Mouse (Mus musculus): ENCODE measurements around the gene Spata31d1b. TPM values are rescaled to one million over a fixed set of nuclear protein-coding genes. Genes with fewer than 3 reads are reported as not detected.

Spata31d1b gene
- polyA plus RNA-seq, 1 experiment from 2014 or later: not detected

DNA sequence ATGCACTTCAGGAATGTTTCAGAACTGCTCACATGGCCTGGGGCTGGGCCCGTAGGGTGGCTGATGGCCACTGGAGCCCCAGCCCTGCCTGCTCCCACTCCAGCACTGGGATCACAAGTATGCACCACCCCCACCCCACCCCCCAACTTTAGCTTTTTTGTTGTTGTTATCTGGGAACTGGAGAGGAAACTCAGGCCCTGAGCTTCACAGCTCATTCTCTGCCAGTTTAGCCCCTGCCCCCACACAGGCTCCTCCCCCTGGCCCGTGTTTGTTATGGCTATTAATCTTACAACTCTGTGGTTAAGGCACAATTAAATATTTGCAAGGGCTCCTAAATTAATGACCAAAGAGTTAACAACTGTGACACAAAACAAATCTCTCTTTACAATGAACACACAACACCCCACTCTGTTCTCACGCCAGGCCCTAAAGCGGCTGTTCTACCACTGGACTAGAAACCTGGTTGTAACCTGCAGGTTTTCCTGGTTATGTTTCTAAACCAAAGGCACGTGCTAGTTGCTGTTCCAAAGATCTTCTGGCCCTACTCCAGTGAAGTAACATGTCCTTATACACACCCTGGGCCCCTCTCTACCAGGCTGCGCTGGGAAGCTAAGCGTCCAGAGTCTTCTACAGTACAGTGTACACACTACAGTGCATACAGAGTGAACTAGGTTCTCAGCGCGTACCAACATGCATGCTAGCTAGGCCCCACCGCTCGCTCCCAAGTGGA, 54.9 kb downstream of the Spata31d1b start:
- Histone ChIP-seq H3K4me2 (replicated peaks) (peak overlapping the region; percentile 80), H3K36me3 (peaks cover 21% of the 10 kb centered on the region), H3K4me1 (peaks cover 43% of the 10 kb centered on the region), H3K9ac (0 out of 2 replicates have a peak overlapping the region, but pooled peaks have one; percentile 35), H3K27ac (no peak overlapping the region; the same call in 1 of the 2 replicates), H3K27me3 (no peaks in the 10 kb centered on the region), H3K9me3 (no peaks in the 10 kb centered on the region), H3K4me3 (no peak overlapping the region)
- WGBS: 64% methylated on average over 11 of the region's 11 CpGs
- ATAC-seq (ENCODE audit: low FRiP score, low read depth): no peak

DNA sequence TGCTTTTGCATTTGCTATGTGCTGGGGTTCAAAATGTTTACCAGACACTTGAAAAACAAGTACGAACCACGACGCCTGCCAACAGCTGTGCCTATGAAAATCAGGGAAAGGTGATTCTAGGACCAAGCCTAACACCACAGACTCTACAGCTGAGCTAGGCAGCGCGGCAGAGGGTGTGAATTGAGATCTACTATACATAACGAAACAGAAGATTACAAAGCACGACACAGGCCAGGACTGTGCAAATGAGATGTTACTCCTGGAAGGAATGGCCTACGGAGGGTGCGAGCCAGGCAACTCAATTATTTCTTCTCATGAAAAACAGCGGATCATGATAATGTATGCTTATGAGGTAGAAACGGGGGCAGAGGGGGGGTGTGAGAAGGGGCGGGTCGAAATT, 56.4 kb downstream of the Spata31d1b start:
- 0 out of 2 replicates have a peak overlapping the region, but pooled peaks have one; percentile 98 for H3K27ac ChIP-seq
- 38% methylated on average over 13 of the region's 13 CpGs for WGBS
- no peaks in the 10 kb centered on the region for H3K27me3 ChIP-seq

More for the DNA sequence above, 56.4 kb downstream of the Spata31d1b start:
- no peaks in the 10 kb centered on the region for H3K9me3 ChIP-seq
- ATAC-seq (ENCODE audit: low FRiP score, low read depth): no peak
- H3K4me3 ChIP-seq: peak overlapping the region; percentile 86
- H3K9ac ChIP-seq: peak overlapping the region; percentile 90
- H3K4me2 ChIP-seq (replicated peaks): peak overlapping the region; percentile 80
- peaks cover 21% of the 10 kb centered on the region for H3K36me3 ChIP-seq
- H3K4me1 ChIP-seq: peaks cover 43% of the 10 kb centered on the region

Other genes starting within 250 kb of the Spata31d1b start
- 12.1 and 12.4 TPM in 2 replicates for gene Agtpbp1, start 127.1 kb upstream of the Spata31d1b start, polyA plus RNA-seq (2015; fragmentation: Nextera tagmentation; extraction: Ambion mirVana)
- 116 and 120 TPM in 2 replicates for gene Naa35, start 127.0 kb upstream of the Spata31d1b start, polyA plus RNA-seq (2015; fragmentation: Nextera tagmentation; extraction: Ambion mirVana)
- gene Golm1, start 36.5 kb upstream of the Spata31d1b start, polyA plus RNA-seq (2015; fragmentation: Nextera tagmentation; extraction: Ambion mirVana): 48.0 and 50.7 TPM in 2 replicates
- not detected in 2 replicates for gene 4921517D22Rik, start 18.2 kb upstream of the Spata31d1b start, polyA plus RNA-seq (2015; fragmentation: Nextera tagmentation; extraction: Ambion mirVana)
- not detected in 2 replicates for gene Spata31d1a, start 2.0 kb upstream of the Spata31d1b start, polyA plus RNA-seq (2015; fragmentation: Nextera tagmentation; extraction: Ambion mirVana)
- gene Spata31d1d, start 19.5 kb downstream of the Spata31d1b start, polyA plus RNA-seq (2015; fragmentation: Nextera tagmentation; extraction: Ambion mirVana): not detected in 2 replicates
- 0.06 TPM in 1 of 2 replicates, not detected in the other for gene 1700014D04Rik, start 34.5 kb downstream of the Spata31d1b start, polyA plus RNA-seq (2015; fragmentation: Nextera tagmentation; extraction: Ambion mirVana)
- gene Isca1, start 57.5 kb downstream of the Spata31d1b start, polyA plus RNA-seq (2015; fragmentation: Nextera tagmentation; extraction: Ambion mirVana): 111 and 116 TPM in 2 replicates
- not detected in 2 replicates for gene Gm49354, start 70.0 kb downstream of the Spata31d1b start, polyA plus RNA-seq (2015; fragmentation: Nextera tagmentation; extraction: Ambion mirVana)
- 56.4 and 57.4 TPM in 2 replicates for gene Tut7, start 110.9 kb downstream of the Spata31d1b start, polyA plus RNA-seq (2015; fragmentation: Nextera tagmentation; extraction: Ambion mirVana)